Mouse (Mus musculus): ENCODE measurements at regions not wholly inside any gene's neighbourhood (a gene's known extent, or its start where the extent isn't known, plus 50 kb on each side); places are given as distances from the start of the nearest gene placed in this dataset.

GRCm38 (mm10) chr5:62939050-62939449 lies 125.4 kb downstream of the Dthd1 start:
- H3K4me2 ChIP-seq (replicated peaks) = no peak overlapping the region
- H3K9ac ChIP-seq = no peak overlapping the region
- H3K9me3 ChIP-seq (replicated peaks) = no peaks in the 10 kb centered on the region
- no peaks in the 10 kb centered on the region for H3K36me3 ChIP-seq
- H3K4me3 ChIP-seq = no peak overlapping the region
- no peak overlapping the region for H3K27ac ChIP-seq
- no peaks in the 10 kb centered on the region for H3K27me3 ChIP-seq
- no peaks in the 10 kb centered on the region for H3K4me1 ChIP-seq
- peak; percentile 40; the same call in 1 of the 2 replicates for ATAC-seq (ENCODE audit: low FRiP score)
- 48% methylated on average over 6 of the region's 6 CpGs for WGBS

Data from hindbrain, embryonic 12.5 days (tissue).